Mouse (Mus musculus): ENCODE results near the gene Trafd1.

DNA sequence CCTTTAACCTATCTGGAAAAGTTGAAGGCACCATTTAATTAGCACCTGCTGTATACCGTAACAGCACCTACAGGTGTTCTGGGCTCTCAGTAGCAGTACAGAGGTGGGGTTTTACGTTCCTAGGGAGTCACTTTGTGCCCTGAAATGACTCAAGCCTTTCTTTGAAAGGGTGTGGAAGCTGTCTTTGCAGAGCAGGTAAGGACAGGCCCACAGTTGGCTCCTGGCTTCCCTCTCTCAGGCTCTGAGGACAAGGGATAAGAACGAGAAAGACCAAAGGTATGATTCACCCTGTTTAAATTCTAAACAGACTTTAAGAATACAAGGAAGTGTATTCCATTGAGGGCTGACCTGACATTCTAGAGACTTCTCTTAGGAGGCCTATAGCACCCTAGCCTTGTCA is 8.0 kb upstream of the Trafd1 start:
- TF ChIP-seq MAX (IDR thresholded peaks at IDR 0.05; ENCODE audit: low read depth) (no peak), CEBPB (IDR thresholded peaks at IDR 0.05; ENCODE audit: insufficient read depth, poor library complexity, severe bottlenecking) (no peak), POLR2A (IDR thresholded peaks at IDR 0.05; ENCODE audit: insufficient read length, low read depth) (no peak), E2F4 (IDR thresholded peaks at IDR 0.05; ENCODE audit: insufficient read depth) (no peak), POLR2AphosphoS2 (IDR thresholded peaks at IDR 0.05; ENCODE audit: insufficient read length, low read depth) (no peak), TCF12 (IDR thresholded peaks at IDR 0.05; ENCODE audit: insufficient read depth, poor library complexity, severe bottlenecking) (no peak), USF1 (IDR thresholded peaks at IDR 0.05; ENCODE audit: low read depth) (no peak), MYOG (IDR thresholded peaks at IDR 0.05; ENCODE audit: control insufficient read depth in 1 of 3, insufficient read depth in 1 of 3, insufficient read length in 2 of 3, low read depth in 2 of 3) (no peak)
